Comparison of ENCODE assay signal across 22 mouse cellular contexts in genomic region chr8:19045242-19045641, GRCm38 (mm10). TPM values are rescaled to one million over a fixed set of nuclear protein-coding genes. Genes with fewer than 3 reads are reported as not detected.
"Had no signal": no experiment of that assay in that cellular context is flagged by ENCODE, and none has a peak within 500 bp of the region (broad histone marks: within the 10 kb centered on the region; RNA-seq: fewer than 3 reads in every experiment).

No protein-coding gene starts in this region.

- DNase-seq: lung, adult 18-20 months; lung, embryonic 14.5 days; lung, postnatal 10 days; lung, postnatal 4 days; right cerebral cortex, postnatal 14 days; thymus, adult 18-20 months; thymus, postnatal 14 days; thymus, postnatal 36 days had no signal

- H3K4me3 ChIP-seq: megakaryocyte, embryonic 14.5 days; midbrain, embryonic 13.5 days; midbrain, embryonic 15.5 days; neural tube, embryonic 12.5 days had no signal

- H3K27ac ChIP-seq: midbrain, embryonic 13.5 days; midbrain, embryonic 15.5 days; neural tube, embryonic 12.5 days had no signal

- H3K9ac ChIP-seq: lung, embryonic 14.5 days; midbrain, embryonic 13.5 days; midbrain, embryonic 15.5 days; neural tube, embryonic 12.5 days had no signal

- H3K27me3 ChIP-seq: megakaryocyte, embryonic 14.5 days; midbrain, embryonic 13.5 days; midbrain, embryonic 15.5 days; neural tube, embryonic 12.5 days had no signal

- ATAC-seq: midbrain, embryonic 13.5 days; midbrain, embryonic 15.5 days had no signal

- H3K4me2 ChIP-seq: lung, embryonic 14.5 days; midbrain, embryonic 11.5 days; midbrain, embryonic 13.5 days; midbrain, embryonic 15.5 days; neural tube, embryonic 12.5 days had no signal

- H3K4me1 ChIP-seq: megakaryocyte, embryonic 14.5 days; midbrain, embryonic 13.5 days; midbrain, embryonic 15.5 days; neural tube, embryonic 12.5 days had no signal

- H3K36me3 ChIP-seq: midbrain, embryonic 13.5 days; midbrain, embryonic 15.5 days; neural tube, embryonic 12.5 days had no signal

- H3K9me3 ChIP-seq: megakaryocyte, embryonic 14.5 days; midbrain, embryonic 13.5 days; midbrain, embryonic 15.5 days had no signal

RNA-seq across cellular contexts. Expression of gene Defb38, which starts 18.9 kb away (rescaled TPM):
- total RNA-seq: midbrain, postnatal 0 days; monocyte, adult 5-6 weeks; neutrophil, adult 5-6 weeks had no signal
- polyA plus RNA-seq: lung, embryonic 14.5 days; lung, embryonic 16.5 days; midbrain, embryonic 11.5 days; midbrain, embryonic 13.5 days; midbrain, embryonic 15.5 days; midbrain, postnatal 0 days; neural tube, embryonic 12.5 days; neural tube, embryonic 14.5 days; spleen, adult 2 months; stomach, embryonic 14.5 days; stomach, embryonic 16.5 days; thymus, postnatal 0 days had no signal

RNA-seq across cellular contexts. Expression of gene Defb39, which starts 19.4 kb away (rescaled TPM):
- total RNA-seq: midbrain, postnatal 0 days; monocyte, adult 5-6 weeks; neutrophil, adult 5-6 weeks had no signal
- polyA plus RNA-seq: lung, embryonic 14.5 days; lung, embryonic 16.5 days; midbrain, embryonic 11.5 days; midbrain, embryonic 13.5 days; midbrain, embryonic 15.5 days; midbrain, postnatal 0 days; neural tube, embryonic 12.5 days; neural tube, embryonic 14.5 days; spleen, adult 2 months; stomach, embryonic 14.5 days; stomach, embryonic 16.5 days; thymus, postnatal 0 days had no signal

RNA-seq across cellular contexts. Expression of gene Defb37, which starts 54.4 kb away (rescaled TPM):
- total RNA-seq: midbrain, postnatal 0 days; monocyte, adult 5-6 weeks; neutrophil, adult 5-6 weeks had no signal
- polyA plus RNA-seq: lung, embryonic 14.5 days; lung, embryonic 16.5 days; midbrain, embryonic 11.5 days; midbrain, embryonic 13.5 days; midbrain, embryonic 15.5 days; midbrain, postnatal 0 days; neural tube, embryonic 12.5 days; neural tube, embryonic 14.5 days; spleen, adult 2 months; stomach, embryonic 14.5 days; stomach, embryonic 16.5 days; thymus, postnatal 0 days had no signal
